Mouse (Mus musculus): ENCODE data around the gene Olfr1276. TPM values are rescaled to one million over a fixed set of nuclear protein-coding genes. Genes with fewer than 3 reads are reported as not detected.

The Olfr1276 gene
- polyA plus RNA-seq, 1 experiment from 2014 or later = not detected

Other genes starting within 250 kb of the Olfr1276 start
- not detected in 2 replicates for gene Gm13941, start 148.5 kb upstream of the Olfr1276 start, polyA plus RNA-seq (2014; fragmentation: Nextera tagmentation; extraction: Ambion mirVana)
- not detected in 2 replicates for gene Gm15130, start 101.6 kb upstream of the Olfr1276 start, polyA plus RNA-seq (2014; fragmentation: Nextera tagmentation; extraction: Ambion mirVana)
- gene 4930430A15Rik, start 24.9 kb upstream of the Olfr1276 start, polyA plus RNA-seq (2014; fragmentation: Nextera tagmentation; extraction: Ambion mirVana) = not detected in 2 replicates
- not detected in 2 replicates for gene Olfr1275, start 19.2 kb upstream of the Olfr1276 start, polyA plus RNA-seq (2014; fragmentation: Nextera tagmentation; extraction: Ambion mirVana)
- gene Olfr1277, start 19.6 kb downstream of the Olfr1276 start, polyA plus RNA-seq (2014; fragmentation: Nextera tagmentation; extraction: Ambion mirVana) = not detected in 2 replicates
- not detected in 2 replicates for gene Olfr1278, start 35.6 kb downstream of the Olfr1276 start, polyA plus RNA-seq (2014; fragmentation: Nextera tagmentation; extraction: Ambion mirVana)
- gene Olfr1279, start 46.1 kb downstream of the Olfr1276 start, polyA plus RNA-seq (2014; fragmentation: Nextera tagmentation; extraction: Ambion mirVana) = not detected in 2 replicates
- gene Olfr1280, start 59.5 kb downstream of the Olfr1276 start, polyA plus RNA-seq (2014; fragmentation: Nextera tagmentation; extraction: Ambion mirVana) = not detected in 2 replicates
- not detected in 2 replicates for gene Olfr1281, start 72.0 kb downstream of the Olfr1276 start, polyA plus RNA-seq (2014; fragmentation: Nextera tagmentation; extraction: Ambion mirVana)
- gene Olfr1282, start 81.6 kb downstream of the Olfr1276 start, polyA plus RNA-seq (2014; fragmentation: Nextera tagmentation; extraction: Ambion mirVana) = not detected in 2 replicates
- gene Olfr1283, start 112.3 kb downstream of the Olfr1276 start, polyA plus RNA-seq (2014; fragmentation: Nextera tagmentation; extraction: Ambion mirVana) = not detected in 2 replicates
- gene Olfr1284, start 121.0 kb downstream of the Olfr1276 start, polyA plus RNA-seq (2014; fragmentation: Nextera tagmentation; extraction: Ambion mirVana) = not detected in 2 replicates
- gene Olfr1286, start 168.6 kb downstream of the Olfr1276 start, polyA plus RNA-seq (2014; fragmentation: Nextera tagmentation; extraction: Ambion mirVana) = not detected in 2 replicates
- not detected in 2 replicates for gene Olfr1287, start 194.6 kb downstream of the Olfr1276 start, polyA plus RNA-seq (2014; fragmentation: Nextera tagmentation; extraction: Ambion mirVana)
- not detected in 2 replicates for gene Olfr1288, start 219.6 kb downstream of the Olfr1276 start, polyA plus RNA-seq (2014; fragmentation: Nextera tagmentation; extraction: Ambion mirVana)
- not detected in 2 replicates for gene Olfr1289, start 226.3 kb downstream of the Olfr1276 start, polyA plus RNA-seq (2014; fragmentation: Nextera tagmentation; extraction: Ambion mirVana)
- gene Olfr1290, start 239.3 kb downstream of the Olfr1276 start, polyA plus RNA-seq (2014; fragmentation: Nextera tagmentation; extraction: Ambion mirVana) = not detected in 2 replicates
- gene Olfr1291-ps1, start 242.7 kb downstream of the Olfr1276 start, polyA plus RNA-seq (2014; fragmentation: Nextera tagmentation; extraction: Ambion mirVana) = not detected in 2 replicates

Measured in heart, embryonic 14.5 days (tissue).